Mouse (Mus musculus) embryonic facial prominence, embryonic 10.5 days (tissue): Measurements from ENCODE around the gene Gm42669. TPM values are rescaled to one million over a fixed set of nuclear protein-coding genes. Genes with fewer than 3 reads are reported as not detected.

Experiments used
- DNase-seq: peaks from one replicate; pipeline ENCODE4 v3.0.0-alpha.2; 2017; ENCODE audit warnings: low spot score
- H3K27ac ChIP-seq: fragments of 300-500 bp; sonication (generic); replicated peaks from 2 replicates; pipeline ENCODE4 v1.5.1; 2016; ENCODE audit warnings: mild to moderate bottlenecking
- H3K27me3 ChIP-seq: fragments of 300-500 bp; sonication (generic); replicated peaks from 2 replicates; pipeline ENCODE4 v1.6.1; 2016; ENCODE audit warnings: low read depth, mild to moderate bottlenecking; ENCODE audit not compliant: poor library complexity, severe bottlenecking
- H3K36me3 ChIP-seq: fragments of 300-500 bp; sonication (generic); replicated peaks from 2 replicates; pipeline ENCODE4 v1.6.1; 2016; ENCODE audit warnings: mild to moderate bottlenecking, moderate library complexity
- H3K4me1 ChIP-seq: fragments of 300-500 bp; sonication (generic); 2 replicates; pipeline ENCODE4 v1.6.1; 2016
- H3K4me3 ChIP-seq: fragments of 300-500 bp; sonication (generic); 2 replicates; pipeline ENCODE4 v1.5.1; 2016; ENCODE audit warnings: mild to moderate bottlenecking, moderate library complexity
- H3K9me3 ChIP-seq: fragments of 300-500 bp; sonication (generic); 2 replicates; pipeline ENCODE4 v1.6.1; 2016; ENCODE audit warnings: mild to moderate bottlenecking
- WGBS: fragments of 180-500 bp; shearing (Covaris S2); methylation state at CpG from one replicate; pipeline ENCODE4 v1.1.7; 2016; 5-methylcytosine and 5-hydroxymethylcytosine counted together
- polyA plus RNA-seq: library from polyadenylated mRNA; unstranded; fragments of >200 nt; fragmentation: Nextera tagmentation; extraction: Ambion mirVana; gene quantifications from 2 replicates; pipeline ENCODE4 v1.2.1, GENCODE M21; 2016

Gene Gm42669
- 0.38 and 0.42 TPM in 2 replicates for polyA plus RNA-seq

DNA sequence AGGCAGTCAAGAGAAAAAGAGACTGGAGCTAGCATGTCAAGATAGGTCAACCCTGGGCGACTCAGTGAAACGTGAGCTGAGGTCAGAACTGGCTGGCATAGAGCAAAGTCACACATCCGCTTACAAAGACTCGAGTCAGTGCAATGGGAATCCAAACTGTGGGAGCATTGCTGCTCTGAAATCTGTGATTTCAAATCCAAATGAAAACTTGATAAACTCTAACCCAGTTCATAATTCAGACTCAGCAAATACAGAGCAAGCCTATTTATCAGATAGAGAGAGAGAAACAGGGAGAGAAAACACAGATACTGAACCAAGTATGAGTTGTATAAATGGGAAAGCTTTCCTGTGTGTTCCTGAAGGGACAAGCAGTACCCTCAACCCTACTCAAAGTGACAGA, at the start of gene Gm42669:
Gene Gm42669 (plus strand): TSS at position 301 of the 400 bp plus-strand sequence.
- DNase-seq = no peak
- H3K4me1 ChIP-seq = no peaks in the 10 kb centered on the region

DNA sequence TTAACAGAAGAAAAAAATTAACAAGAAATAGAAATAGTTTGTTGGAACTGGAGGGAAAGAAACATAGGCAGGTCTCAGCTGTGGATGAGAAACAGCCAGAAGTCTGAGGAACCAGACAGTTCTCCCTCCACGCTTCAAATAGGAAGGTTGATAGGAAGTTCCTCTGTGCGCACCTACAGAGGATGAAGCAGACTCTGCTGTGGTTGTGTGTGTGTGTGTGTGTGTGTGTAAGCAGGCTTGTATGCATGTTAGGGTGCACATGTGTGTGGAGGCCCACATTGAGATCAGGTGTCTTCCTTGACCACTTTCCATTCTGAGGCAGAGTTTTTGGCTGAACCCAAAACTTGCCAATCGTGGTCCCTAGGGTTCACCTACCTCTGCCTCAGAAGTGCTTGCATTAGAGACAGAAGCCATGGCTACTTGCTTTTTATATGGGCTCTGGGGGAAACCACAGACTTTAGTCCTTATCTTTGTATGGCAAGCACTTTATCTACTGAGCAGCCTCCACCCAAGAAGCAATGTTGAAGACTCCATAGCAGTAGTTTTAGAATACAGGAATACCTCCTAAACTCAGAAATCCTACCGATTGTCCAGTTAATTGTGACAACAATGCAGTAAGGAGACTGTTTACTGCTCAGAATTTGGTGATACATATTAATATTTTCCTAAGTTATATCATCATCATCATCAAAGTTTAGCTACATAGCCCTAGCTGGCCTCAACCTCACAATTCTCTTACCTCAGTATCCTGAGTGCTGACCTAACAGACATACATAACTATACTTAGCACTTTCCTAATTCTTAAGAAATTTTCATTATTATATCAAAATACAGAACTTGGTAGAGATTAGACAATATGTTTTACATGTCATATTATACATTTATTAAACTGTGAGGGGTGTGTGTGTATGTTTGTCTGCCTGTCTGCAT, 45.0 kb upstream of the Gm42669 start:
- Histone ChIP-seq H3K27me3 (no peaks in the 10 kb centered on the region), H3K9me3 (no peaks in the 10 kb centered on the region), H3K4me1 (peaks cover 7% of the 10 kb centered on the region), H3K27ac (no peak overlapping the region), H3K36me3 (no peaks in the 10 kb centered on the region), H3K4me3 (no peak overlapping the region)
- DNase-seq = no peak
- WGBS = 92% methylated on average over 4 of the region's 4 CpGs

More for the DNA sequence above, at the start of gene Gm42669:
- Histone ChIP-seq H3K27ac (no peak within 1 kb of the TSS), H3K9me3 (no peaks in the 10 kb centered on the region), H3K27me3 (no peaks in the 10 kb centered on the region), H3K4me3 (no peak within 1 kb of the TSS), H3K36me3 (peaks cover 9% of the 10 kb centered on the region; the same call in 1 of the 2 replicates)
- 75% methylated on average over 4 of the region's 4 CpGs for WGBS

DNA sequence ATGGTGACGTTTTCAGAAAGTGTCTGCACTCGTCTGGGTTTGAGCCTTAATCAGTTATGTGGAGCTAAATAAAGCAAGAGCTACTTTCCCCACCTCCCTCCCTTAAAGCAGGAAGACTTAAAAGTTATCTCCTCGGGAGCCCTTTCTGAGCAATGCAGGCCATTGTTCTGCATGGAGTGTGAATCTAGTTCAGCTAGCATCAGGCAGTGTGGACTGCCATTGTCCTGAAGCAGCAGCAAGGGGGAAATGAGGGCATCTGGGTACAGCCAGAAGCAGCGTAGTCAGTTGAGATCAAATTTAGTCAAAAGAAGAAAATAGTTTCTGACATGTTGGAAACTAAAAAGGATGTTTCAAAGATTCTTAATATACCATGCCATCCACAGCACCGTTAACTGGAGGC, 40.9 kb upstream of the Gm42669 start:
- Histone ChIP-seq H3K27me3 (no peaks in the 10 kb centered on the region), H3K4me1 (peaks cover 7% of the 10 kb centered on the region), H3K36me3 (peaks cover 8% of the 10 kb centered on the region), H3K27ac (no peak overlapping the region), H3K4me3 (no peak overlapping the region), H3K9me3 (no peaks in the 10 kb centered on the region)
- DNase-seq = no peak
- 41% methylated on average over 5 of the region's 5 CpGs for WGBS

DNA sequence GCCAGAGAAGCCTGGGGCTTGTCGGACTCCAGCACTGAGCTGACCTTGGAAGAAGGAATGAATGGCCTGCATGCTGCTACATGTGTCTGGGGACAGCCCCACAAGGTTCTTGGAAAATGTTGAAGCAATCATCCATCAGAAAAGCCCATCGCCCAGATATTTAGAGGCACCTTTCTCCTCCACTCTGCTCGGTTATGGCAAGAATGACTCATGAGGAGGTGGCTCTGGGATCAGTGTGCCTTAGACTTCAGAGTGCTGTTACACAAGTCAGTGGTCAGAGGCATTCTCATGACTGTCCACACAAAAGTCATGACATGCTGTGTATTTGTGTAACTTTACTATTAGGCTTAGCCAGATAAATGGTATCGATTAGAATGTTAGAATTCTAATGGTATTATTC, 40.3 kb upstream of the Gm42669 start:
- DNase-seq = no peak
- Histone ChIP-seq H3K9me3 (no peaks in the 10 kb centered on the region), H3K27ac (no peak overlapping the region), H3K4me1 (peaks cover 7% of the 10 kb centered on the region), H3K27me3 (no peaks in the 10 kb centered on the region), H3K36me3 (peaks cover 9% of the 10 kb centered on the region), H3K4me3 (no peak overlapping the region)
- WGBS = 75% methylated on average over 4 of the region's 4 CpGs

DNA sequence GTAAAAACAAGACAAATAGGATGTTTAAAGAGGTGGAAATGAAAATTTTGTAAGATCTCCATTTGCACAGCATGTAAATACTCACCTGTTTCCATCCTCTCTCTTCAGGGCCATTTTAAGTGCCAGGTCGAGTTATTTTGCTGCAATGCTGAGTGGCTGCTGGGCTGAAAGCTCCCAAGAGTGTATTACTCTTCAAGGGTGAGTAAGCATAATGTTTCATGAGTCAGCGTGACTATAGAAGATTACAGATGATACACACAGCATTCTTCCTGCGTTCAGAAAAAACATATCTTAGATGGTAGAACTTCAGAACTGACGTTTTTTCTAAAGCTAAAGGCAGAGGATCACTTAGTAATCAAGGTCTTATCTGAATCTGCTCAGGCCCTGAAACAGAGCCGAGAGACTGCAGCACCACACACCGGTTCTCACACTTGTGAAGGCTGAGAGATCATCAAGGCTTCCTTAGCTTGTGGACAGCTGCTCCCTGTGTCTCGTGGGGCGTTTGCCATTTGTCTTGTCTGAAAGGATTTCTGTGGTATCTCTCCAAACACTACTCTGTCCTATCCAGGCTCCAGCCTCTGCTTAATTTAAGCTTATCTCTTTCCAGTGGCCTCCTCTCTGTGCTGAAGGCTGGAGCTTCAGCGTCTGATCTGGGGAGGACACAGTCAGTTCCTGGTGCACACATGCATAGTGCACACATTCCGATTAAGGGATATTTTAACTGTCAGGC, 36.7 kb upstream of the Gm42669 start:
- WGBS = 85% methylated on average over 10 of the region's 10 CpGs
- no peaks in the 10 kb centered on the region for H3K9me3 ChIP-seq
- H3K36me3 ChIP-seq = peaks cover 21% of the 10 kb centered on the region
- no peaks in the 10 kb centered on the region for H3K27me3 ChIP-seq
- no peak overlapping the region for H3K4me3 ChIP-seq
- H3K27ac ChIP-seq = no peak overlapping the region
- DNase-seq = no peak
- peaks cover 7% of the 10 kb centered on the region for H3K4me1 ChIP-seq

DNA sequence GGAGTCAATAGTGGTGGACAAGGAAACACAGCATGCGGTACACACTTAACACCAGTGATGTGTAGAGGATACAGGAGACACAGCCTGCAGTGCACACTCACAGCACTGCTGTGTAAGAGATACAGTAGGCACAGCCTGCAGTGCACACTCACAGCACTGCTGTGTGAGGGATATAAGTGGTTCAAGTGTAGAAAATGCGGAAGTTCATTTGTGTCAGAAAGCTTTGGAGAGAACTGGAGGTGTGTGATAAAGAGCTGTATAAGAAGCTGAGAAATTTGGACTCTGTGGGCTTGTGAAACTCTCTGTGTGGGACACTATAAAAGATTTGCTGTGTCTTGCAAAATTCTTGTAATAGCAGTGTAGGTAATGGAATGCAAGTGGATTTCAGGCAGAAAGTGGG, 27.2 kb upstream of the Gm42669 start:
- H3K36me3 ChIP-seq = peaks cover 5% of the 10 kb centered on the region; the same call in 1 of the 2 replicates
- no peak overlapping the region for H3K4me3 ChIP-seq
- H3K9me3 ChIP-seq = no peaks in the 10 kb centered on the region
- 96% methylated on average over 2 of the region's 2 CpGs for WGBS
- H3K27me3 ChIP-seq = no peaks in the 10 kb centered on the region
- H3K4me1 ChIP-seq = peaks cover 3% of the 10 kb centered on the region; the same call in 1 of the 2 replicates
- H3K27ac ChIP-seq = no peak overlapping the region
- no peak for DNase-seq

DNA sequence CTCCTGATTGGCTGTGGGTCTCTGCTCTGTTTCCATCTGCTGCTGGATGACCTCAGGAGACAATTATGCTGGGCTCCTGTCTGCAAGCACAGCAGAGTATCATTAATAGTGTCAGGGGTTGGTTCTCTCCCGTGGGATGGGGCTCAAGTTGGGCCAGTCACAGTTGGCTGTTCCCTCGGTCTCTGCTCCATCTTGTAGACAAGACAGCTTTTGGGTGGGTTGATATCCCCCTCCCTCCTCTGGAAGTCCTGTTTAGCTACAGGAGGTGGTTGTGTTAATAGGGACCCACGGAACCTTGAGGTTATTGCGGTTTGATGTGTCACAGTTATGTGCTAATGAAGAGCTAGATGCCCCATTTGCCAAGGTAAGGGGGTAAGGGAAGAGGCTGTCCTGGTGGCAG, 18.4 kb upstream of the Gm42669 start:
- Histone ChIP-seq H3K4me1 (no peaks in the 10 kb centered on the region), H3K27me3 (no peaks in the 10 kb centered on the region), H3K4me3 (no peak overlapping the region), H3K9me3 (no peaks in the 10 kb centered on the region), H3K36me3 (peaks cover 11% of the 10 kb centered on the region), H3K27ac (no peak overlapping the region)
- no peak for DNase-seq
- WGBS = 81% methylated on average over 4 of the region's 4 CpGs

DNA sequence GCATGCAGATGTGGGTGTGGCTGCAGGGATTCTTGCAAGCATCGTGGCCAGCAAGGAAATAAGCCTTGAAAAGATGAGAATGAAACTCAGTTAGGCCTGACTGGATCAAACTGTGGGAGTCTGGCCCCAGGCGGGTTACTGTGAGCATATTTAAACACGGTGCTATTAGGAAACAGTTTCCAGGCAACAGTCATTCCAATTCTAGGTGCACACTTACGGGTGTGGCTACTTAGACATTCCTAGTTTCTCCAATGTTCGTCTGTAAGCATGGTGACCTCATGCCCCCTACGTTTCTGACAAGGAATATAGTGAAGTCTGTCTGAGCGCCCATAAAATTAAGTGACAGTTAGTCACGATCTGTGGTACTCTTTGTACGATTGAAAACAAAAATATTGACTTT, 16.4 kb upstream of the Gm42669 start:
- Histone ChIP-seq H3K4me3 (no peak overlapping the region), H3K36me3 (peaks cover 16% of the 10 kb centered on the region), H3K27me3 (no peaks in the 10 kb centered on the region), H3K9me3 (no peaks in the 10 kb centered on the region), H3K4me1 (no peaks in the 10 kb centered on the region), H3K27ac (no peak overlapping the region)
- 85% methylated on average over 9 of the region's 9 CpGs for WGBS
- DNase-seq = no peak

DNA sequence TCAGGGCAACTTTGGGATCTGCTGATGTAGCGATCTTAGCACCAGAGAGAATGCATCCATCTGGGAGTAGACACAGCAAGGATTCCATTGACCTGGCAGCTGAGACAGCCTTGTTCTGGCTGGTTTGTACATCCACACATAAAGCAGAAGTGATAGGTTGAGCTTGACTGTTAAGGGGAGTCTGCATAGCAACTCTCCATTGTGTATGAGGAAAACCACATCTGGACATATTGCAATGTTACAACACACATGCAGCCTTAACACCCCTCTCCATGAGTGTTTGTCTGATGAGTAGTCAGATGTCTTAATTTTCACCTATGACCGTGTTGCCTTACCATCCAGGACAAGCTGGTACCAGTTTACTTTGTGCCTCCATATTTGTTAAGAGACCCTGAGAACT, 14.9 kb upstream of the Gm42669 start:
- no peak overlapping the region for H3K27ac ChIP-seq
- peaks cover 1% of the 10 kb centered on the region; the same call in 1 of the 2 replicates for H3K4me1 ChIP-seq
- no peaks in the 10 kb centered on the region for H3K27me3 ChIP-seq
- no peaks in the 10 kb centered on the region for H3K9me3 ChIP-seq
- no peak overlapping the region for H3K4me3 ChIP-seq
- WGBS = 94% methylated on average over 2 of the region's 2 CpGs
- H3K36me3 ChIP-seq = peaks cover 16% of the 10 kb centered on the region
- DNase-seq = no peak

DNA sequence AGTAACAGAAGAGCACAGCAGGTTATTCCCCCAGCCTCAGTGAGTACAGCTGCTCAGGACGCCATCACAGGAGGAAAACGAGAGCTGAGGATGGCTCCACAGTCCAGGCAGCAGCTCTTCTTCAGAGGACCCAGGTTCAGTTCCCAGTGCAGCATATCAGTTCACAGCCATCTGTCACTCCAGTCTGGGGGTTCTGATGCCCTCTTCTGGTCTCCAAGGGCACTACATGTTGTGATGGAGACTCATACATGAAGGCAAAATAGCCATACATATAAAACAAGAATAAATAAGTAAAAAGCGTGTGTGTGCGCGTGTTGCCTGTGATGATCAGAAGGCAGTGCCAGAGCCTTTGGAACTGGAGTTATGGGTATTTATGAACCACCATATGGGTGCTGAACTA, 12.7 kb upstream of the Gm42669 start:
- Histone ChIP-seq H3K4me3 (no peak overlapping the region), H3K27me3 (no peaks in the 10 kb centered on the region), H3K36me3 (peaks cover 16% of the 10 kb centered on the region), H3K27ac (no peak overlapping the region), H3K4me1 (peaks cover 16% of the 10 kb centered on the region), H3K9me3 (no peaks in the 10 kb centered on the region)
- no peak for DNase-seq
- WGBS = 93% methylated on average over 5 of the region's 5 CpGs

DNA sequence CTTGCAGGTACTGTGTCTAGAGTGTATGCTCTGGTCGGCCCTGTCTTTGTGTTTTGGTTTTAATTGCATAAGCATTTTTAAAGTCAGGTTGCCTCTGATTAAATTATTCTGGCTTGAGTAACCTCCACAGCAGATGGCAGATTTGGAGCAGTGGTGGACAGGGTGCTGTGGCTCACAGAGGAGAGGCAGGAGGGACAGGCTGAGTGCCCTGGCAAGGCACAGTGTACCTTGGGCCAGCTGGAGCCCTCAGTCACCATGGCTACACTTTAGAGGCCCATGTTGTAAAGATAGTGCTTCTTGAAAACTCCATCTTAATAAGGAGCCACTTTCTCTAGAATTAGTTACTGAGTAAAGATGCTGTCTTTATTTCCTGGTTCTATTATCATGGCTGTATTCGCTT, 11.4 kb upstream of the Gm42669 start:
- WGBS = 94% methylated on average over 2 of the region's 2 CpGs

DNA sequence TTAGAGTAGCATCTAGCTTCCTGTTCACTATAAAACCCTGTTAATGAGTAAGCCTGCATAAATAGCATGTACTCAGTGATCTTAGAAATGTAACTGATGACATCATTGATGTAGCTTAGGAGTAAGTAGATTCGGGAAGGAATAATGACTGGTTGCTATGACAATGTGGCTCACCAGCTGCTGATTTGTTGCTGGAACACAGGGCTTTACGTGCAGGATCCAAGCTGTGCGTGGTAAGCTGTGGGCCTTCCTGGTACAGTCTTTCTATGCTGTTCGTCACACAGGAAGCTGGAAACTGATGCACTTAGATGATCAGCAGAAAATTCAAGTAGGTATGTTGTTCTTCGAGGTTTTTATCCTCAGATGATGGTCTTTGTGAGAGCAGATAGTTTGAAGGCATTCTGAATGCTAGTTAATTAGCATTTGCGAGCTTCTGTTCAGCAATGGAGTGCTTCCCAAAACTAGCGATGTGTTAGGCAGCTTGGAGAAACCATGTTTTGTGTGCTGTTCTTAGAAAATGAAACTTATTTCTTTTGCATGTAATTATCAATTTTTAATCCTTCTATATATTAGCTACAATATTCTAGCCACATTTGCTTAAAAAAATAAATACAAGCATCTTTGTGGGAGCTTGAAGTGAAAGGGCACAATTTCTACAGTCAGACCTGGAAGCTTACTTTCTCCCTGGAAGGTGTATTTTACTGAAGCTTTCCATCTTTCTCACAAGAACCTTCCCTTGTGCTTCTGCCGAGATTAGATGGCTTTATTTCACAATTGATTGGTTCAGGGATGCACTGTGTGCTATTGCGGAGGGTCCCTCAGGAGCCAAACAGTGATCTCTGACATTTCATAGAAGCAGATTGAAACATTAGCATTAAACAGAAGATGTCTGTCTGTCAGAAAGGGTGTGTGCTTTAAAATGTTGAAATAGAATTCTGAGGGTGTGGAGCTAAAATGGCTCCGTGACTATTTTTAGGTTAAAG, 9.6 kb upstream of the Gm42669 start:
- H3K4me1 ChIP-seq = peaks cover 16% of the 10 kb centered on the region
- H3K27ac ChIP-seq = peak overlapping the region; percentile 1; the same call in 1 of the 2 replicates
- 71% methylated on average over 10 of the region's 10 CpGs for WGBS
- DNase-seq = peak; percentile 18
- no peaks in the 10 kb centered on the region for H3K9me3 ChIP-seq
- peaks cover 5% of the 10 kb centered on the region for H3K36me3 ChIP-seq
- H3K27me3 ChIP-seq = no peaks in the 10 kb centered on the region
- no peak overlapping the region for H3K4me3 ChIP-seq

More for the DNA sequence above, 11.4 kb upstream of the Gm42669 start:
- Histone ChIP-seq H3K36me3 (peaks cover 16% of the 10 kb centered on the region), H3K4me3 (no peak overlapping the region), H3K9me3 (no peaks in the 10 kb centered on the region), H3K4me1 (peaks cover 16% of the 10 kb centered on the region), H3K27me3 (no peaks in the 10 kb centered on the region), H3K27ac (no peak overlapping the region)
- no peak for DNase-seq
